Comparison of ENCODE assay signal across 13 mouse cellular contexts in the genomic region with DNA sequence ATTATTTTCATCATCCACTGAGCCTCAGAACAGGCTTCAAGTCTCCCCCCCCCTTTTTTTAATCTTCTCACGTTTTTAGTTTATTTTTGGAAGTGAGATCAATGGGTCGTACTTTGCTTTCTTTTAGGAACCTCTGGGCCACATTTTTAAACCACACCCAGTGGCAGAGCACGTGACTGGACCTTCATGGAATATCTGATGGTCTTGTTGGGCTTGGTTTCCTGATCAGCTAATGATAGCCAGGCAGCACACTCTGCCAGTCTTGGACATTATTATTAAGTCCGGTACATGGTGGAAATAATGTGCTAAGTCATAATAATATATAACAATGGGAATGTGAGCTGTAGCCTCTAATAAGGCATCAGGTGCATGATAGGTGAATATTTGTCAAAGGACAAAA.
"Had no signal": no experiment of that assay in that cellular context is flagged by ENCODE, and none has a peak within 500 bp of the region (broad histone marks: within the 10 kb centered on the region; RNA-seq: fewer than 3 reads in every experiment).

No protein-coding gene starts in this region.

- H3K4me1 ChIP-seq: limb, embryonic 15.5 days; liver, embryonic 12.5 days; midbrain, embryonic 10.5 days; midbrain, embryonic 15.5 days; neural tube, embryonic 12.5 days had no signal

- H3K36me3 ChIP-seq: limb, embryonic 15.5 days; liver, embryonic 12.5 days; midbrain, embryonic 10.5 days; midbrain, embryonic 15.5 days; neural tube, embryonic 12.5 days had no signal

- H3K27ac ChIP-seq: limb, embryonic 15.5 days; liver, embryonic 12.5 days; midbrain, embryonic 10.5 days; midbrain, embryonic 15.5 days; neural tube, embryonic 12.5 days had no signal

- DNase-seq: kidney, adult 11 months; layer of hippocampus, adult 9-11 months; layer of hippocampus, postnatal 36 days; retina, postnatal 1 day; right cerebral cortex, postnatal 4 days; spleen, adult 18-20 months; thymus, adult 18-20 months; thymus, postnatal 14 days had no signal

- H3K27me3 ChIP-seq: limb, embryonic 15.5 days; liver, embryonic 12.5 days; midbrain, embryonic 15.5 days; neural tube, embryonic 12.5 days had no signal

- H3K4me3 ChIP-seq: limb, embryonic 15.5 days; liver, embryonic 12.5 days; midbrain, embryonic 10.5 days; midbrain, embryonic 15.5 days; neural tube, embryonic 12.5 days had no signal
